Mouse (Mus musculus) heart, embryonic 11.5 days (tissue): ENCODE measurements around the gene Vpreb1. TPM values are rescaled to one million over a fixed set of nuclear protein-coding genes. Genes with fewer than 3 reads are reported as not detected.
"Not testable (repeated sequence)": the region's sequence is repeated elsewhere in the genome, so short reads cannot be mapped to it uniquely, and the experiment has no call there.

Experiments used
- ATAC-seq: fragments of 200-750 bp; cut with Nextera tagmentation; replicated peaks from 2 replicates; pipeline ENCODE4 v1.8.0; 2017; ENCODE audit warnings: moderate library complexity; ENCODE audit not compliant: insufficient number of reproducible peaks, low FRiP score, low TSS enrichment
- H3K27ac ChIP-seq: fragments of 300-500 bp; sonication (generic); 2 replicates; pipeline ENCODE4 v1.5.1; 2014; ENCODE audit warnings: mild to moderate bottlenecking, low read depth, low read length
- H3K27me3 ChIP-seq: fragments of 300-500 bp; sonication (generic); 2 replicates; pipeline ENCODE4 v1.6.1; 2014; ENCODE audit warnings: mild to moderate bottlenecking, low read length, mixed read lengths; ENCODE audit not compliant: control insufficient read depth, insufficient read depth
- H3K36me3 ChIP-seq: fragments of 300-500 bp; sonication (generic); 2 replicates; pipeline ENCODE4 v1.6.1; 2014; ENCODE audit warnings: mild to moderate bottlenecking, low read length, moderate library complexity, mixed read lengths; ENCODE audit not compliant: control insufficient read depth, insufficient read depth
- H3K4me1 ChIP-seq: fragments of 300-500 bp; sonication (generic); 2 replicates; pipeline ENCODE4 v1.6.1; 2014; ENCODE audit warnings: low read length; ENCODE audit not compliant: control insufficient read depth, insufficient read depth
- H3K4me2 ChIP-seq: fragments of 300-500 bp; sonication (generic); 2 replicates; pipeline ENCODE4 v1.6.1; 2014; ENCODE audit warnings: mild to moderate bottlenecking, moderate library complexity
- H3K4me3 ChIP-seq: fragments of 300-500 bp; sonication (generic); 2 replicates; pipeline ENCODE4 v1.5.1; 2014; ENCODE audit warnings: low read depth, low read length
- H3K9ac ChIP-seq: fragments of 300-500 bp; sonication (generic); 2 replicates; pipeline ENCODE4 v1.6.1; 2014; ENCODE audit warnings: mild to moderate bottlenecking, low read depth, low read length, moderate library complexity
- H3K9me3 ChIP-seq: fragments of 300-500 bp; sonication (generic); replicated peaks from 2 replicates; pipeline ENCODE4 v1.6.1; 2016; ENCODE audit warnings: low read length; ENCODE audit not compliant: control insufficient read depth
- WGBS: fragments of 180-500 bp; shearing (Covaris S2); extraction: QIAGEN DNeasy Blood & Tissue Kit; methylation state at CpG from one replicate; pipeline ENCODE4 v1.1.7; 2014; ENCODE audit not compliant: insufficient replicate concordance; 5-methylcytosine and 5-hydroxymethylcytosine counted together
- polyA plus RNA-seq: library from polyadenylated mRNA; unstranded; fragments of >200 nt; fragmentation: Nextera tagmentation; extraction: Ambion mirVana; gene quantifications from 2 replicates; pipeline ENCODE4 v1.2.1, GENCODE M21; 2014

Gene Vpreb1
- polyA plus RNA-seq, 1 experiment from 2014 or later, result 1.4 TPM

DNA sequence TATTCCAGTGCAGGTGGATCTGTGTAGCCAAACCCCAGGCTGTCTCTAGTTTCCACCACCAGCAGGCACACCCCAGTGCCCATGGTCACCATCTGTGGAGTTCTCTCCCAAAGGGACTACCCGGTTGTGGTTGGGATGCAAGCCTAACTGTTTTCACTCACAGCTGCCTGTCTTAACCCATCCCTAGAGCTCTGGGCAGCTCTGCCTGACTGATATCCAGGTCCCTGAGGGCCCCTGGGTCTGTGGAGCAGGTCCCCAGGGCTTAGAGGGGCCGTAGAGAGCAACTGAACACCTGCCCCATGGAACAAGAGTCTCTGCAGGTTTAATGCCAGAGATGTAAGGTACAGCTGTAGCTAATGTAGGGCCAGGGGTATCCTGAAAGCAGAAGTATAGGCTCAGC is 6.7 kb downstream of the Vpreb1 start, which contains the start of gene Igll1:
Igll1 (minus strand) TSS at position 8 of the 400 bp plus-strand sequence.
- Histone ChIP-seq H3K27me3 (no peaks in the 10 kb centered on the region), H3K4me2 (no peak within 1 kb of the TSS), H3K36me3 (no peaks in the 10 kb centered on the region), H3K27ac (no peak within 1 kb of the TSS), H3K9ac (no peak within 1 kb of the TSS), H3K9me3 (no peaks in the 10 kb centered on the region), H3K4me1 (no peaks in the 10 kb centered on the region), H3K4me3 (no peak within 1 kb of the TSS)
- ATAC-seq, result no peak
- 79% methylated on average over 2 of the region's 2 CpGs for WGBS

DNA sequence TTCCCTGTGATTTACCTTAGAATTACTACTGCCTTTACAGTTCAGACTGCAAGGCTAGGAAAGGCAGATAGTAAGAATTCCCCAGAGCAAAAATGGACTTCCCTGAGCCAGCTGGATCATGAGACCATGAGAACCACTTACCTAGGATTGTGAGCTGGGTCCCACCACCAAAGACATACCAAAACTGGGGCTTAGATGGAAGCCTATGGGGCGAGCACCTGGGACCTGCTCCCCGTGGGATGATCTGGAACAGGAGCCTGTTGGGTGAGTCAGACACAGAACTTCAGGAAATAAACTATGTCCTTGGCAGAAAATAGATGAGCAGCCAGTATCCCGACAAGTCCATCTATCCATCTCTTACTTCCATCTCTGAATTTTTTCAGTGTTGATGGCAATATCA is 8.4 kb downstream of the Vpreb1 start:
- WGBS, result 64% methylated on average over 3 of the region's 3 CpGs
- no peaks in the 10 kb centered on the region for H3K27me3 ChIP-seq
- H3K36me3 ChIP-seq, result no peaks in the 10 kb centered on the region
- no peak for ATAC-seq
- no peak overlapping the region for H3K4me3 ChIP-seq
- no peaks in the 10 kb centered on the region for H3K9me3 ChIP-seq
- H3K4me2 ChIP-seq, result no peak overlapping the region
- H3K27ac ChIP-seq, result no peak overlapping the region
- H3K9ac ChIP-seq, result no peak overlapping the region
- no peaks in the 10 kb centered on the region for H3K4me1 ChIP-seq

GRCm38 (mm10) chr16:16856731-16857476 is 13.7 kb downstream of the Vpreb1 start:
- Histone ChIP-seq H3K4me3 (no peak overlapping the region), H3K9me3 (no peaks in the 10 kb centered on the region), H3K27me3 (no peaks in the 10 kb centered on the region), H3K4me2 (no peak overlapping the region), H3K27ac (no peak overlapping the region), H3K9ac (no peak overlapping the region), H3K36me3 (no peaks in the 10 kb centered on the region), H3K4me1 (no peaks in the 10 kb centered on the region)
- WGBS, result 65% methylated on average over 13 of the region's 13 CpGs
- no peak for ATAC-seq

DNA sequence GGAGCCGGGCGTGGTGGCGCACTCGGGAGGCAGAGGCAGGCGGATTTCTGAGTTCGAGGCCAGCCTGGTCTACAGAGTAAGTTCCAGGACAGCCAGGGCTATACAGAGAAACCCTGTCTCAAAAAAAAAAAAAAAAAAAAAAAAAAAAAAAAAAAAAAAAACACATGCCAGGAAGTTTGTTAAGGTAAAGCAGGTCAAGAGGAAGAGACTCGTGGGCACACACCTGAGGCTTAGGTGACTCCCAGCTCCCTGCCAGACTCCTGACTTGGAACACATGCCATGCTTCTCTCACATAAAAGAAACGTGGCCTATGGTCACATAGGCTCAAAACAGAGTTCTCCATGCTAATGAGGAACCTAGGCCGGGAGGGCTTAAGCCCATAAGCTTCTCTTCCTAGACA is 14.6 kb downstream of the Vpreb1 start:
- not testable (repeated sequence) for H3K4me1 ChIP-seq, ATAC-seq, H3K27ac ChIP-seq, H3K4me2 ChIP-seq, H3K4me3 ChIP-seq, H3K9ac ChIP-seq, H3K27me3 ChIP-seq, H3K36me3 ChIP-seq, H3K9me3 ChIP-seq
- 80% methylated on average over 9 of the region's 9 CpGs for WGBS

GRCm38 (mm10) chr16:16855541-16855940 is 15.1 kb downstream of the Vpreb1 start:
- H3K4me2 ChIP-seq, result no peak overlapping the region
- no peaks in the 10 kb centered on the region for H3K27me3 ChIP-seq
- WGBS, result 77% methylated on average over 1 of the region's 1 CpGs
- no peak overlapping the region for H3K27ac ChIP-seq
- no peaks in the 10 kb centered on the region for H3K9me3 ChIP-seq
- H3K4me1 ChIP-seq, result no peaks in the 10 kb centered on the region
- H3K4me3 ChIP-seq, result no peak overlapping the region
- H3K36me3 ChIP-seq, result no peaks in the 10 kb centered on the region
- no peak overlapping the region for H3K9ac ChIP-seq
- ATAC-seq, result no peak

DNA sequence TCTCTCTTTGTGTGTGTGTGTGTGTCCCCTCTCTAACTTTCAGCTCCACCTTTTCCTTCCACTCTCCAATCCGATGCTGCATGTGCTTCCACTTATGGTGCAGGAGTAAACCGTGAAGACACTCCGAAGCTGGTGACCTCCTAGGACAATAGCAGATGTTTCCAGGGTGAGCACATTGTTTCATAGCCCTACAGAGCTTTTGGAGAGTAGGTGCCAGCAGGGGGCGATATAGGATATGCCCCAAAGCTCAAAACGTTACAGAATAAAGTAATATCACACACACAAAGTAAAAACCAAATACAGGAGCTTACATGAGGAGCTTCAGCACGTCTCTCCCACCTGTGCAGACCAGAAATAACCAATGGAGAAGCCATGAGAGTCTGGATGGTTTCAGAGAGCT is 15.8 kb downstream of the Vpreb1 start:
- 27% methylated on average over 6 of the region's 6 CpGs for WGBS
- no peaks in the 10 kb centered on the region for H3K36me3 ChIP-seq
- ATAC-seq, result no peak
- no peak overlapping the region for H3K4me3 ChIP-seq
- no peak overlapping the region for H3K4me2 ChIP-seq
- H3K4me1 ChIP-seq, result no peaks in the 10 kb centered on the region
- no peaks in the 10 kb centered on the region for H3K9me3 ChIP-seq
- no peak overlapping the region for H3K9ac ChIP-seq
- no peaks in the 10 kb centered on the region for H3K27me3 ChIP-seq
- H3K27ac ChIP-seq, result no peak overlapping the region

DNA sequence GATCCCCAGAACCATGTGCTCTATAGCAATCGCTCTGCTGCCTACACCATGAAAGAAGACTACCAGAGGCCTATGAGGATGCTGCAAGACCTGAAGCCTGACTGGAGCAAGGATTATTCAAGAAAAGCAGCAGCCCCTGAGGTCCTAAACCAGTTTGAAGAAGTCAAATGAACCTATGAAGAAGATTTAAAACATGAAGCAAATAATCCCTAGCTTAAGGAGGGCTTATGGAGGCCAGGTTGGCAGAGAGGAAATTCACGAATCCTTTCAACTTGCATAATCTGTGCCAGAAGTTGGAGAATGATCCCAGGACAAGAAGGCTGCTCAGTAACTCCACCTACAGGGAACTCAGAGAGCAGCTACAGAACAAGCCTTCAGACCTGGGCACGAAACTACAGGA is 18.2 kb downstream of the Vpreb1 start:
- H3K4me2 ChIP-seq, result no peak overlapping the region
- H3K9me3 ChIP-seq, result no peaks in the 10 kb centered on the region

DNA sequence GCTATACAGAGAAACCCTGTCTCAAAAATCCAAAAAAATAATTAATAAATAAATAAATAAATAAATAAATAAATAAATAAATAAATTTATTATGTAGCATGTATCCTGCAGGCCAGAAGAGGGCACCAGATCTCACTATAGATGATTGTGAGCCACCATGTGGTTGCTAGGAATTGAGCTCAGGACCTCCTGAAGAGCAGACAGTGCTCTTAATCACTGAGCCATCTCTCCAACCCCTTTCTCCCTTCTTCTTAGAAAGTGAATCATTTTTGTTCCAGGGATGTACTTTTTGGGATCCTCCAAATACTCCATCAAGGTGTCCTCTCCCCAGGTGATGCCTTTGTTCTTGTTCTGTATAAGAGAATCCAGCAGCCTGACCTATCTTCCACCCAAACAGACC is 21.4 kb downstream of the Vpreb1 start:
- no peak overlapping the region for H3K27ac ChIP-seq
- H3K27me3 ChIP-seq, result no peaks in the 10 kb centered on the region
- H3K36me3 ChIP-seq, result no peaks in the 10 kb centered on the region
- ATAC-seq, result no peak
- no peak overlapping the region for H3K9ac ChIP-seq
- H3K9me3 ChIP-seq, result no peaks in the 10 kb centered on the region
- no peak overlapping the region for H3K4me2 ChIP-seq
- no peaks in the 10 kb centered on the region for H3K4me1 ChIP-seq
- H3K4me3 ChIP-seq, result no peak overlapping the region

More for the DNA sequence above, 18.2 kb downstream of the Vpreb1 start:
- Histone ChIP-seq H3K9ac (no peak overlapping the region), H3K4me3 (no peak overlapping the region), H3K4me1 (no peaks in the 10 kb centered on the region), H3K36me3 (no peaks in the 10 kb centered on the region), H3K27me3 (no peaks in the 10 kb centered on the region), H3K27ac (no peak overlapping the region)
- 76% methylated on average over 3 of the region's 3 CpGs for WGBS
- ATAC-seq, result no peak

DNA sequence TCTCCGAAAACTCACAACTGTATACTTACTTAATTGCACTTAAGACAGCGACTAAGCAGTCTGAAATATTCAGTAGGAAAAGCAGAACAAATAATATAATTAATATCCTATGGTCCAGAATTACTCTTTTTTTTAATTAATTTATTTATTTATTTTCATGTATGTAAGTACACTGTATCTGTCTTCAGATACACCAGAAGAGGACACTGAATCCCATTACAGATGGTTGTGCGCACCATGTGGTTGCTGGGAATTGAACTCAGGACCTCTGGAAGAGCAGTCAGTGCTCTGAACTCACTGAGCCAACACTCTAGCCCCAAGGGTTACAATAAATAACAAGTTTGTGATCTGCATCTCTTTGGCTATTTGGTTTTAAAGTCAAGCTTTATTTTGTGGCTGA is 41.0 kb downstream of the Vpreb1 start:
- H3K27me3 ChIP-seq, result no peaks in the 10 kb centered on the region
- 78% methylated on average over 3 of the region's 3 CpGs for WGBS
- no peaks in the 10 kb centered on the region for H3K9me3 ChIP-seq
- H3K27ac ChIP-seq, result no peak overlapping the region
- H3K4me2 ChIP-seq, result peak overlapping the region; percentile 87
- no peak overlapping the region for H3K4me3 ChIP-seq
- no peak overlapping the region for H3K9ac ChIP-seq
- ATAC-seq, result no peak
- no peaks in the 10 kb centered on the region for H3K36me3 ChIP-seq
- no peaks in the 10 kb centered on the region for H3K4me1 ChIP-seq
